Mouse (Mus musculus): ENCODE results near the gene Tada2a.

The Tada2a gene

DNA sequence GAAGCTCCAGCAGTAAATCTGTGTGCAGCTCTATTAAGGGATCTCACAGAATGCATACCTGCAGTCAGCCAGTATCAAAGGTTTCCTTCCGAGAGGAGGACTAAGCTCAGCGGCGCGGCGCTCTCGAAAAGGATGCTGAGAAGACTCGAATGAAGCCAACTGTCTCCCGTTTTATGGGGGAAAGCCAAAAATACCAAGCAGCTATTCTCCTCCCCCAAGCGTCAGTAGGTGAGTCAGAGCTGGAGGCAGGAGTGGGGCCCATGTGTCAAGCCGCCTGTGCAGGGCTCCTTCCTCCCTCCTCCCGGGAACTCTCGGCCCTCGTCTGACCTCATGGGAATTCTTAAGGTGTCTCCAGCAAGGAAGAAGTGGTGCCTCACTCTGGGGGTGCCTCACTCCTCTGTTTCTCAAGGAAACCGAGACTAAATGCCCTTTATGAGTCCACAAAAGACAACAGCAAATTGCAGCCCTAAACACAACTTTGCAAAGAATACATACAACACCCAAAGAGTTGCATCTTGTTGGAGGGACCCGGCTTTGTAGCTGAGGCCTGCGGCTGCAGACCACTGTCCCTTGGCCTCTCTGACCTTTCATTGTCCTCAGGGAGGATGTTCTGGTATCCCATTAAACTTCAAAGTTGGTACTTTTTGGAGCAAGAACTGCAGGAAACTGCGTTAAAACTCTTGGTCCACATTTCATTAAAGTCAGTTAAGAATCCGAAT, 62.3 kb downstream of the Tada2a start:
- DNase-seq (ENCODE audit: extremely low spot score, low read depth, low spot score) = no peak

DNA sequence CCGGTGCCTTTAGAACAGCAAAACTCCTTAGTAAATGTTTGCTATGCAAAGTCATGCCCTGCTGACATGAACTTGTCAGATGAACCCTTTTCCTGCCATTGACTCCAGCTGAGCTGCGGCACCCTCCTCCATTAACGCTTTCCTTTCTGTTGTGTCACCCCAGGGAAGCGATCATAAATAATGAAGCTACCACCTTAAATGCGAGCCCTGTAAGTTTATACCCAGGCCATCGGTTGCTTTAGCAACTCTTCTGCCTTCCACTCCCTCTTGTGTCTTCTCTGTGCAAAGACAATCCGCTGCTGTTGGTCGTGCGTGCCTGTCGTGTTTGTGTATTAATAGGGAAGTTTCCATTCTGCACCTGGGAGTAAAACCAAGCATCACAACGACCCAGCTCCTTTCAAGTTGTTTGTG, 63.3 kb downstream of the Tada2a start:
- DNase-seq (ENCODE audit: extremely low spot score, low read depth, low spot score) = no peak

DNA sequence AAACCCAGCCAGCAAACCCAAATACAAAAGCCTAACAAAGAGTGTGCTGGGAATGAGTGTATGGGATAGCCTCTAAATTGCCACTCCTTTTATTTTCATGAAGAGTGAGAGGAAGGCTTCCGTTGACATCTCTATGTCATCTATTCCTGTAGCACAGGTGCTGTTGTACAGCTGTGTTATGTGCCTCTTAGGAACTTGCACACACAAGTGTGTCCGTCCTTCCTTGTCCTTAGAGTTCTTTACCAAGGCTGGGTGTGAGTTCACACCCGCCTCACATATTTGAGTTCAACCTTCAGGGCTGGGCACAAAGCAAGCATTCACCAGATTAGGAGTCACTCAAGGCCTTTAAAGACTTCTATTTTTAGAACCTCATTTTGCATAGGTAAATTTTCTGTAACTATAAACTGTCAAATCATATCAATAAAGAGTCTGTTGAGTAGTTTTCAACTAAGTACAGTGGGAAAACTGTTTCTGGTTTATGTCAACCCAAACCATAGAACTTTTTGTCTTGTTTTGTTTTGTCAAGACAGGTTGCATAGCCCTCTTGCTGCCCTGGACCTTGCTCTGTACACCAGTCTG, 65.7 kb downstream of the Tada2a start:
- DNase-seq (ENCODE audit: extremely low spot score, low read depth, low spot score) = no peak

DNA sequence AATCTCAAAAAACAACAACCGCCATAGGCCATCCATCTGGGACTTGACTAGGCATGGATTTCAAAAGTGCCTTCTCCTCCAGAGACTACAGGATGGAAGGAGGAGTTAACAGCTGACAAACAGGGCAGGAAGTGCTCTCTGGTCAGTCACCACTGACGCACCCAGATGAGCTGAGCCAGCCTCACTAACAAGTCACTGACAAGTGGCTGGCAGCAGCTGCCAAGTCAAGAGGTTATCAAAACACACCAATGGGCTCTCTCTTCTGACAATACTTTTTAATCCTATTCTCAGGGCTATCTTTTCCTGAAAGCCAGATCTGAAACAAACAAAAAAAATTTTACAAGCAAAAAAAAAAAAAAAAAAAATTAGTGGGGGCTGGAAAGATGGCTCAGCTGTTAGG, 66.6 kb downstream of the Tada2a start:
- DNase-seq (ENCODE audit: extremely low spot score, low read depth, low spot score) = no peak

DNA sequence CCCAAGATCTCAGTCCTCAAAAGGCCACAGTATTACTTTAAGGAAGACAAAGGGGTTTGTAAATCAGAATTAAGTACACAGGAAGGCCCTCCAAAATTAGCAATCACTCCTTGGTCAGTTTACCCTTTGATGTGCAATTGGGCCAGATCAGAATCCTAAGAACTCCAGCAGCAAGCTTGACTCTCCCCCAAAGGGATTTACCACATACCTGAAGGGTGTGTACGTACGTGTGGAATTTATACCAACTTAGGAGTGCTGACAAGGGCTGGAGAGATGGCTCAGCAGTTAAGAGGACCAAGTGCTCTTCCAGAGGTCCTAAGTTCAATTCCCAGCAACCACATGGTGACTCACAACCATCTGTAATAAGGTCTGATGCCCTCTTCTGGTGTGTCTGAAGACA, 67.5 kb downstream of the Tada2a start:
- DNase-seq (ENCODE audit: extremely low spot score, low read depth, low spot score) = no peak

DNA sequence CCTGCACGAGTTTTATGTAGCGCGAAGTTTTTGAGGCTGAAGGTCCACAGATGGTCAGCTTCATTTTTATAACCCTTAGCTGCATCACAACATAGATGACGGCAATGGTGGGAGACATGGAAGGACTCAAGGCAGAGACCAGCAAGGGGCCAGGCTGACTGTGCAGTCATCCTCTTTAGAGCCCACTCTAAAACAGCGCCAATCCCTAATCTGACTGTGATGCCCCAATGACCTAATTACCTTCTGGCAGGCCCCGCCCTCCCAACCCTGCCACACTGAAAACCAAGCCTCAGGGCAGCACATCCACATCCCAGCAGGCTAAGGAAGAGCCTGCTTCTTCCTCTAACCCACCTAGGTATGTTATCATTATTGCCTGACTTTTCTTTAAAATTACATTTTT, 68.8 kb downstream of the Tada2a start:
- DNase-seq (ENCODE audit: extremely low spot score, low read depth, low spot score) = no peak

DNA sequence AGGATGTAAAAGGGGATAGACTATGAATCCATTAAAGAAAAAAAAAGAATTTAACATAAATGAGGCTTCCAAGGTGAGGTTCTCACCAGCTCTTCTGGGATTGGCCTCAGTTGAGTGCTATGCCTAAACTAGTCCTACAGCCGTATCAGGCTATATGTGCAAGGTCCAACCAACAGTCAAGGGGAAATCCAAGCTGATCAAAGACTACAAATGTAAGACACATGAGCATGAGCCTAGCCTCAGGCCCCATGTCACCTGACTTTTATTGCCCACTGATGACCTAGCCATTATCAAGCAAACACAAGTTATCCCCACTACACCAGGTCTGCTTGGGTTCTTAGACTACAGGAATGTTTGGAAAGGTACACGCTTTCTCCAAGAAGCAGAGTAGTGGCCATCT, 69.6 kb downstream of the Tada2a start:
- no peak for DNase-seq (ENCODE audit: extremely low spot score, low read depth, low spot score)

DNA sequence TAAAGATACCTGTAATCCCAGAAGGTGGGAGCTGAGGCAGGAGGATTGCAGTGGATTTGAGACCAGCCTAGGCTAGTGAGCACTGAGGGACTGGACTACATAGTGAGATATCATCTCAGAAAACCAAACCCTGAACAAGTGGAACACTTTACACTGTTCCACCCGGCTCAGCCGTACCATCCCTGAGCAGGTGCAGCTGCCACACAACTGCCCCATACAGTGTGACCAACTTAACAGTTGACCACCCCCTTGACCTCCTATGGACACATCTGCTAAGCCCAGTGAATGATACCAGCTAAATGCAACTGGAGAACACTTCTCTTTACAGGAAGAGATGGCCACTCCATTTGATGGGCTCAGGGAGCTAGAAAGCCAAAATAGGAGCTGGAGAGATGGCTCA, 72.0 kb downstream of the Tada2a start:
- DNase-seq (ENCODE audit: extremely low spot score, low read depth, low spot score) = no peak

DNA sequence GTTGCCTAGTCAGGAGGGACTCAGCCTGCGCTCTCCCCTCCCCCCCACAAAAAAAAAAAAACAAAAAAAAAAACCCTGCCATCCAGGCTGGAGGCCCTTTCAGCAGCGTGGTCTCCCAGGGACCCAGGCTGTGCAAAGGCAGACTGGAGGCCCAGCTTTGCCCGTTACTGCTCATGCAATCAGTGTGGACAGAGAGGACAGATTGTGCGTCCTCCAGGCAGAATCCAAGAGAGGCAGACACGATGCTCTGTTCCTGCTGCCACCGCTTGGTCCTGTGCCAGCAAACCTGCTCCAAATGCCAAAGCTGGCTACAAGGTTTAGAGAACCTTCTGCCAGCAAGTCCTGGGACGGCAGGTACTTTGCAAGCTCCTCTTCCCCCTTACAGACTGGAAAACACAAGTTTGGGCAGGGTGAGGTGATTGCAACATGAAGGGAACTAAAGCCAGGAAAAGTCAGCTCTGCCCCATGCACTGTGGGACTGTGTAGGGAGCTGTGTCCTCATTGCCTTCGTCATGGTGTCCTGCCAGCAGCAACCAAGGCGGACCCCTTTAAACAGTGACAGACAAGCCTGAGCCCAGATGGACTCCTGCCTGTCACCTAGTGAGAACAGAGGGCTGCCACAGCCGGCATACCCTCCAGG, 75.8 kb downstream of the Tada2a start:
- DNase-seq (ENCODE audit: extremely low spot score, low read depth, low spot score) = no peak

DNA sequence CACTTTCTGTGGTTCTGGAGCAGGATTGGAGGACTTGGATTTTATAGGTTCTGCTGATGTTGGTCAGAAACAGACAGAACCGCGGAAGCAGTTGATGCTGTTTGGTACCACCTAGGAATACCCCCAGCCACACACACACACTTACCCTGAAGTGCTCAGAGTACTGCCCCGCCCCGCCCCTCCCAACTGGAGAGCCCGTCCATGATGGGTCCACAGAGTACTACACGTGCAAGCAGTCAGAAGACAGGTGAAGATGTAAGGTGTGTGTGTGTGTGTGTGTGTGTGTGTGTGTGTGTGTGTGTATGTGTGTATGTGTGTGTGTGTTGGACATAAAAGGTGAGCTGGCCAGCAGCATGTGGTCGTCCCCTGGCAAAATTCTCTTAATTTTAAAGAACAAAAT, 76.3 kb downstream of the Tada2a start:
- DNase-seq (ENCODE audit: extremely low spot score, low read depth, low spot score) = no peak

DNA sequence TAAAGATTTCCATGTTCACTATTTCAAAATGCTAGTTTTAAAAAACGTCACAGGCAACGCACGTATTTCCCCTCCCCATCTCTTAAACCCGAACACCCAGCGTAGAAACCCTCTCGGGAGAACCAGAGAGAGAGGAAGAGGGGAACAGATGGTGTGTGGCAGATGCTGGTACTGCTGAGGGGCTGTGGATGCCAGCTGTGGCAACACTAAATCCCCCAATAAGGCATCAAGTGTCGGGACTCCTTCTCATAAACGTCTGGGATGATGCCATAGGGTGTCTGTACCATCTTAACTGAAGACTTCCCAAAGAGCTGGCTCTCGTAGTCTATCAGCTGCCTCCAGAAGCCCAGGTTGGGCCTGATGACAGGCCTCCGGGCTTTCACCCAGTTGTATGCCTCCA, 81.0 kb downstream of the Tada2a start:
- no peak for DNase-seq (ENCODE audit: extremely low spot score, low read depth, low spot score)

DNA sequence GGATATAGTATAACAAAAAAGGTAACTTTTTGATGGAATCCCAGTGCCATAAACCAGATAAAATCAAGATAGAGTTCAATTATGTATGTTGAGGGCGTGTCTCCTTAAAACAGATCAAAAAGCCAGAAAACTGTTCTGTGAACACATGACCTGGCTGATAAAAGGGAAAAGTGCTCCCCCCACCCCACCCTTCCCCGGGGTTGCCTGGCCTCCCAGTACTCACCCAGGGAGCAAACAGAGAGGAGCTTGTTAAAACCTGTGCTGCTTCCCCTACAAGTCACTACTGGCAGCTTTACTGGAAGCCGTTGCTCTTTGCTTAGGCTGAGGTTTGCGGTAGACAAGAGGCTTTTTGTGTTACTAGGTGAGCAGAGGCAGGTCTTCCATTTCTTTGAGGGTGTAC, 82.1 kb downstream of the Tada2a start:
- no peak for DNase-seq (ENCODE audit: extremely low spot score, low read depth, low spot score)

DNA sequence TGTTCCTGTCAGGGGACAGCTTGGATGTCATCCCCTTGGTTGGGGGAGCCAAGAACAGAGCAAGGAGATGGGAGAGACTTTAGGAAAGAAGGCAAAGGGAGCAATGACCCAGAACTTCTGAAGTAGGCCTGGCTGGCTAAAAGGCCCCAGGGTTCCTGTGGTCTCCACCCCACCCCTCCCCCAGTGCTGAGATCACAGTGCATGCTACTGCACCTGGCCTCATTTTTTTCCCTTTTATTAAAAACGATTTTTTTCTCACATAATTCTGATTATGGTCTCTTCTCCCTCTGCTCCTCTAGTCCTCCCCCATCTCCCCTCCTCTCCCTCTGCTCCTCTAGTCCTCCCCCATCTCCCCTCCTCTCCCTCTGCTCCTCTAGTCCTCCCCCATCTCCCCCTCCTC, 84.4 kb downstream of the Tada2a start:
- DNase-seq (ENCODE audit: extremely low spot score, low read depth, low spot score) = no peak

DNA sequence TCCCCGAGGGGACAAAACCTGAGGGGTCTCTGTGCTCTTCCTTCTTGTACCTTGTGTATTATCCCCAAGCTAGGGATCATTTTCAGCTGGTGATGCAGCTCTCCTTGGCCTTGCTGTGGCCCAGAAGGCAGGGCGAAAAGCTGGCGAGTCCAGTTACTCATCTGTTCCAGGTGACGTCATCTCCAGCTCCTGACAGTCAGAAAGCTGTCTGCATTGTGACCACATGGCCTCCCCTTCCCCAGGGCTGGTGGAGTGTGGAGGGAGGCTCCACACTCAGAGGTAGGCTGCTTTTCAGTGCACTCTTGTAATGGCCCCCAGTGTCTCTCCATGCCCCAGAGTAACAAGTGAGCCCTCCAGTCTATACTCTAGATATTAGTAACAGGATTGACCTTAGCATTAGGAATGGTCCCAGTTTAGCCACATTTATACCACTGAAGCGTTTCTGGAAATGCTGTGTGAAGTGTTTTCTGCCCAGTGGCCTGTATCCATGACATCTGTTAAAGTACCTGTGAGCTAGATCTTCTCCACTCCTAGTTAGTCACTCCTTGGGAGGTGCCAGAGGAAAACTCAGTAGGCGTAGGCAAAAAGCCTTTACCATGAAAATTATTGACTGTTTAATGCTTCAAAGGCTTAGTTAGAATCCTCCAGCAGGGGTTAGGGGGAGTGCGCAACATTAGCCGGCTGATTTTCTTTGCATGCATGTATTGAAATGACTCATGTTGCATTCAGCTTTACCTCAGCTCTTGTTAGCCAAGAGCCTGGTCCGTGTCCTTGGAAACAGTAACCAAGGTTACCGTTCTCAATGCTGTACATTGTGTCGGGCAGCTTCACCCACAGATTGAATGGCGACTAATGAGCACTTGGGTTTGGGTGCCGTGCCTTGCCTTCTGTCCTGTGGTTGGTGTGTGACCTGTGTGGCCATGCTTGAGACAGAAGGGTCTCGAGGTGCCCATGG, 86.3 kb downstream of the Tada2a start:
- no peak for DNase-seq (ENCODE audit: extremely low spot score, low read depth, low spot score)

DNA sequence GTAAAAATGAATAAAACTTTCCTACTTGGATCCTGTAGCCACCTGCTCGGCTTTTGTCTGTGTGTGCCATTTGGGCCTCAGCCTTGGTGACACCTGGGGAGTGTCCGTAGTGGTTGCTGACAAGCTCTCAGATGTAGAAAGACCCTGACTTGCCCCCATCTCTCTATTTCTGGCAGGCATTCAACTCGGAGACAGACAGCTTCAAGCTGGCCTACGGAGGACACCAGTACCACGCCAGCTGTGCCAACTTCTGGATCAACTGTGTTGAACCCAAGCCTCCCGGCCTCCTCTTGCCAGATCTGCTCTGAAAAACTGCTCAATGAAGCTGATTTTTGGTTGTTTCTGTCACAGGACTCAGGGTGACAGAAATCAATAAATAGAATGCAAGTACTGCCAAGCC, 88.8 kb downstream of the Tada2a start:
- no peak for DNase-seq (ENCODE audit: extremely low spot score, low read depth, low spot score)

DNA sequence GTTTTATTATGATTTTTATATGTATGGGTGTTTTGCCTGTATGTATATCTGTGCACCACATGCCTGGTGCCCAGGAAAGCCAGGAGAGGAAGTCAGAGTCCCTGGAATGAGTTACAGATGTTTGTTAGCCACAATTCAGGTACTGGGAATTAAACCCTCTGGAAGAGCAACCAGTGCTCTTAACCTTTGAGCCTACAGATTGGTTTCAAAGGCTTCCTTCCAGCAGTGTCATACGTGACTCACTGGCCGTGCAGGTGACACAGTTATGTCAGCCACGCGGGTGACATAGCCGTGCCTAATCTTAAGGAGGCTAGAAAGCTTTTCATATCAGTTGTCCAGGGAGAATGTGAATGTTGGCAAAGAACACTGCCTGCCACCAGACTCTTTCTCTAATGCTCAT, 95.7 kb downstream of the Tada2a start:
- DNase-seq (ENCODE audit: extremely low spot score, low read depth, low spot score) = no peak

DNA sequence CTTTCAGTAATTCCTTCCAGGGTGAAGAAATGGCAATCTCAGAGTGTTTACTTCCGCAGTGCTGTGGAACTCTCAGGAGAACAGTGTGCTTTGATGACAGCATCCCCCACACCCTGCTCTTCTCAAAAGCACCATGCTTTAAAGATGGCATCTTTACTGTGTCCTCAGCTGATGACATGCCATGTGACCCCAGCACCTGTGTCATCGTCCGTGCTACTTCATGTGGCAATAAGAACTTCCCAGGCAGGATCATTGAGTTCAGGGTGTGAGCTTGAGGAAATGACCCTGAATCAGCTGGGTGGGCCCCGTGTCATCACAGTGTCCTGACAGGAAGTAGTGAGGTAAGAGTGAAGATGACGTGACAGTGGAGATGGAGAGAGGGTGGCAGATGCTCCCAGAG, 96.8 kb downstream of the Tada2a start:
- DNase-seq (ENCODE audit: extremely low spot score, low read depth, low spot score) = no peak

DNA sequence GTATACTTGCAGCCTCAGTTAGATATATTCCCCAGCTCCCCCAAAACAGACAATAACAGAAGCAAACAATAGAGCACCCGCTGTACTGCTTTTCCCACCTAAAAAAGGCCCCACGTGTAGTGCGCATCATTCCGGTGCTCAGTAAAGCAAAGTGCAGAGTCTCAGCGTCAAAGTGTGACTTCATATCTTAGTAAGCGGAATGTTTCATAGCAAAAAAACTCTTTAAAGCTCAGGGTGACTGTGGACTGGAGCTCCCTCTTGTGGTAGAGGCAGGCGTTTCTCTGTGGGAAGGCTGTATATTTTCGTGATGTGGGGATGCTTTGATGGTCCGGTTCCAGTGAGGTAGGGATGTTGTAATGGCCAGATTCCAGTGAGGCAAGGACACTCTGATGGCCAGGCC, 97.4 kb downstream of the Tada2a start:
- no peak for DNase-seq (ENCODE audit: extremely low spot score, low read depth, low spot score)

Measured in hindlimb bud, embryonic 11.5 days (tissue).